Mouse (Mus musculus): ENCODE data around the gene Slc45a3. TPM values are rescaled to one million over a fixed set of nuclear protein-coding genes. Genes with fewer than 3 reads are reported as not detected.

Slc45a3 gene
- polyA plus RNA-seq (2015; fragmentation: Nextera tagmentation; extraction: Ambion mirVana) = 3.0 and 3.2 TPM in 2 replicates

- Histone ChIP-seq H3K9me3 (replicated peaks; ENCODE audit: control insufficient read depth, low read length) (no peaks in the 10 kb centered on the region), H3K4me2 (ENCODE audit: low read depth, low read length) (peak within 1 kb of the TSS; percentile 70), H3K36me3 (ENCODE audit: control insufficient read depth, insufficient read depth) (no peaks in the 10 kb centered on the region), H3K27ac (ENCODE audit: low read length) (no peak within 1 kb of the TSS), H3K9ac (ENCODE audit: low read depth, low read length) (peak within 1 kb of the TSS; percentile 55), H3K4me3 (ENCODE audit: low read depth, low read length) (peak within 1 kb of the TSS; percentile 64), H3K4me1 (ENCODE audit: control insufficient read depth, low read depth, low read length) (peaks cover 3% of the 10 kb centered on the region; the same call in 1 of the 2 replicates), H3K27me3 (ENCODE audit: control insufficient read depth, insufficient read depth, low read depth, low read length) (peaks cover 32% of the 10 kb centered on the region)
- 1% methylated on average over 29 of the region's 35 CpGs for WGBS (ENCODE audit: insufficient replicate concordance)
- ATAC-seq (ENCODE audit: low read depth) = peak; percentile 62
Measured at GRCm38 (mm10) chr1:131962606-131963084, at the start of gene Slc45a3. Slc45a3 (plus strand) TSS chr1:131962967.

DNA sequence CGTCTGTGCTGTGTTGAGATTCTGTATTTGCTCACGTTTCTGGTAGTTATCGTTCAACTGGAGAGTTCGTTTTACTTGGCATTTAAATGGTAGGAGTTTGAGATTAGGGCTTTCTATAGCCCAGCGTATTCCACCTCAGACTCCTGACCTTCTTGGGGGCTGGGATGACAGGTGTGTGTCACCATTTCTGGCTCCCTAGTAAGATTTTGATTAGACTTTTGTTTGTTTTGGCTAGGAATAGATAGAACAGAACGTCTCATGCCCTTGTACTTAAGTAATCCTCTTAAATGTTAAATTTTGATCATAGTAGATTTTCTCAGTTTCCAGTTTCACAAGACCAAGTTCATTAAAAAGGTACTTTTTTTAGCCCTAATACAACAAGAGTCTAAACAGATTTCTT is 45.1 kb upstream of the Slc45a3 start:
- 64% methylated on average over 6 of the region's 6 CpGs for WGBS (ENCODE audit: insufficient replicate concordance)
- Histone ChIP-seq H3K9me3 (replicated peaks; ENCODE audit: control insufficient read depth, low read length) (no peaks in the 10 kb centered on the region), H3K4me1 (ENCODE audit: control insufficient read depth, low read depth, low read length) (peaks cover 7% of the 10 kb centered on the region), H3K9ac (ENCODE audit: low read depth, low read length) (no peak overlapping the region), H3K27ac (ENCODE audit: low read length) (no peak overlapping the region), H3K4me3 (ENCODE audit: low read depth, low read length) (no peak overlapping the region), H3K27me3 (ENCODE audit: control insufficient read depth, insufficient read depth, low read depth, low read length) (no peaks in the 10 kb centered on the region), H3K4me2 (ENCODE audit: low read depth, low read length) (no peak overlapping the region), H3K36me3 (ENCODE audit: control insufficient read depth, insufficient read depth) (peaks cover 36% of the 10 kb centered on the region)
- ATAC-seq (ENCODE audit: low read depth) = no peak

- Histone ChIP-seq H3K27ac (ENCODE audit: low read length) (no peak overlapping the region), H3K4me3 (ENCODE audit: low read depth, low read length) (no peak overlapping the region), H3K27me3 (ENCODE audit: control insufficient read depth, insufficient read depth, low read depth, low read length) (no peaks in the 10 kb centered on the region), H3K9me3 (replicated peaks; ENCODE audit: control insufficient read depth, low read length) (no peaks in the 10 kb centered on the region), H3K4me2 (ENCODE audit: low read depth, low read length) (no peak overlapping the region), H3K9ac (ENCODE audit: low read depth, low read length) (no peak overlapping the region), H3K4me1 (ENCODE audit: control insufficient read depth, low read depth, low read length) (peaks cover 4% of the 10 kb centered on the region), H3K36me3 (ENCODE audit: control insufficient read depth, insufficient read depth) (peaks cover 48% of the 10 kb centered on the region)
- no peak for ATAC-seq (ENCODE audit: low read depth)
- 91% methylated on average over 2 of the region's 2 CpGs for WGBS (ENCODE audit: insufficient replicate concordance)
Measured at GRCm38 (mm10) chr1:131919052-131919451, 43.7 kb upstream of the Slc45a3 start.

DNA sequence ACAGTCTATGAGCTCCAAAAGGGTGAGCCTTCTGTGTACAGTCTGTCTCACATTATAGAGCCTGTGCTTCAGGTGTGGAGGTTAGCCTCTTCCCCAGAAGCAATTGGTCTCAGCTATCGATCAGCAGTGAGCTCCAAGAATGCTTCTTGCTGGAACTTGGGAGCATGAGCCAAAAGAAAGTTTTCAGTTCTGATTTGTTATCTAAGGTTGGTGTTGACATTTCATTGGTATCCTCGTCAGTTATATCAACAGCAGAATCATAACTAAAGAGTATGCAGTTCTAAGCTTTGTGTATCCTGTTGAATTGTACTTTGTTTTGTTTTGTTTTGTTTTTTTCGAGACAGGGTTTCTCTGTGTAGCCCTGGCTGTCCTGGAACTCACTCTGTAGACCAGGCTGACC is 40.7 kb upstream of the Slc45a3 start:
- H3K9me3 ChIP-seq (replicated peaks; ENCODE audit: control insufficient read depth, low read length) = no peaks in the 10 kb centered on the region
- no peaks in the 10 kb centered on the region for H3K27me3 ChIP-seq (ENCODE audit: control insufficient read depth, insufficient read depth, low read depth, low read length)
- no peak overlapping the region for H3K4me2 ChIP-seq (ENCODE audit: low read depth, low read length)
- WGBS (ENCODE audit: insufficient replicate concordance) = 86% methylated on average over 3 of the region's 3 CpGs
- peaks cover 70% of the 10 kb centered on the region for H3K36me3 ChIP-seq (ENCODE audit: control insufficient read depth, insufficient read depth)
- H3K27ac ChIP-seq (ENCODE audit: low read length) = no peak overlapping the region
- no peak overlapping the region for H3K4me3 ChIP-seq (ENCODE audit: low read depth, low read length)
- no peak for ATAC-seq (ENCODE audit: low read depth)
- H3K9ac ChIP-seq (ENCODE audit: low read depth, low read length) = no peak overlapping the region
- peaks cover 2% of the 10 kb centered on the region; the same call in 1 of the 2 replicates for H3K4me1 ChIP-seq (ENCODE audit: control insufficient read depth, low read depth, low read length)

- Histone ChIP-seq H3K4me3 (ENCODE audit: low read depth, low read length) (no peak overlapping the region), H3K27ac (ENCODE audit: low read length) (no peak overlapping the region), H3K9ac (ENCODE audit: low read depth, low read length) (no peak overlapping the region), H3K27me3 (ENCODE audit: control insufficient read depth, insufficient read depth, low read depth, low read length) (no peaks in the 10 kb centered on the region), H3K36me3 (ENCODE audit: control insufficient read depth, insufficient read depth) (peaks cover 48% of the 10 kb centered on the region), H3K9me3 (replicated peaks; ENCODE audit: control insufficient read depth, low read length) (no peaks in the 10 kb centered on the region), H3K4me2 (ENCODE audit: low read depth, low read length) (no peak overlapping the region), H3K4me1 (ENCODE audit: control insufficient read depth, low read depth, low read length) (no peaks in the 10 kb centered on the region; the same call in 1 of the 2 replicates)
- 80% methylated on average over 2 of the region's 2 CpGs for WGBS (ENCODE audit: insufficient replicate concordance)
- no peak for ATAC-seq (ENCODE audit: low read depth)
Measured at GRCm38 (mm10) chr1:131933471-131933870, 29.3 kb upstream of the Slc45a3 start.

DNA sequence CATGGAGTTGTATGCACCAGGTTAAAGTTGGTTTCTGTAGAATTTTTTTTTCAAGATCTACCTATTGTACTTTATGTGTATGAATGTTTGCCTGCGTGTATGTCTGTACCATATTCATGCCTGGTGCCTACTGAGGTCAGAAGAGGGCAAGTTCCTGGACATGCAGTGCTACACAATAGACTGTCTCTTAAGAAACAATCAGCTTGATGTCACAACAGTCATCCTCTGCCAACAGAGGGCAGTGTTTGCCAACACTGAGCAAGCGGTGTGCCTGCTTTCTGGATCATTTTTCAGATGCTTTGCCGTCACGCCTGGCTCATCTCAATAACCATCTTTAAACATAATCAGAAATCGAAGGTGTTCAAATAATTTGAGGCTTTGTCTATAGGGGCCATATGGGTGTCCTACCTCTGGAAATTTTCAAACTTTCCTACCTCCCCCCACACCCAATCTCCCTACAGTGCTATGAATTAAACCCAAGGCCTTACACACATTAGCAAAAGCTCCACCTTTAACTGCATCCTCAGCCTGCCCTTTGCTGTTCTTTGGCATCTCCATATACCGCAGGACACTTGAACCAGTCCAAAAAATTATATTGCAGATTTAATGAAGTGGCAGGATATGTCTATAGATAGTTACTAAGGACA is 25.0 kb upstream of the Slc45a3 start:
- H3K4me3 ChIP-seq (ENCODE audit: low read depth, low read length) = no peak overlapping the region
- H3K9me3 ChIP-seq (replicated peaks; ENCODE audit: control insufficient read depth, low read length) = no peaks in the 10 kb centered on the region
- H3K9ac ChIP-seq (ENCODE audit: low read depth, low read length) = no peak overlapping the region
- 44% methylated on average over 6 of the region's 6 CpGs for WGBS (ENCODE audit: insufficient replicate concordance)
- no peak overlapping the region for H3K27ac ChIP-seq (ENCODE audit: low read length)
- peaks cover 3% of the 10 kb centered on the region for H3K4me1 ChIP-seq (ENCODE audit: control insufficient read depth, low read depth, low read length)
- no peaks in the 10 kb centered on the region for H3K27me3 ChIP-seq (ENCODE audit: control insufficient read depth, insufficient read depth, low read depth, low read length)
- peak; percentile 36; the same call in 1 of the 2 replicates for ATAC-seq (ENCODE audit: low read depth)
- peaks cover 17% of the 10 kb centered on the region for H3K36me3 ChIP-seq (ENCODE audit: control insufficient read depth, insufficient read depth)
- H3K4me2 ChIP-seq (ENCODE audit: low read depth, low read length) = no peak overlapping the region

- no peak overlapping the region for H3K9ac ChIP-seq (ENCODE audit: low read depth, low read length)
- peaks cover 3% of the 10 kb centered on the region for H3K4me1 ChIP-seq (ENCODE audit: control insufficient read depth, low read depth, low read length)
- 75% methylated on average over 1 of the region's 1 CpGs for WGBS (ENCODE audit: insufficient replicate concordance)
- H3K27ac ChIP-seq (ENCODE audit: low read length) = no peak overlapping the region
- H3K36me3 ChIP-seq (ENCODE audit: control insufficient read depth, insufficient read depth) = peaks cover 12% of the 10 kb centered on the region
- no peaks in the 10 kb centered on the region for H3K9me3 ChIP-seq (replicated peaks; ENCODE audit: control insufficient read depth, low read length)
- H3K4me2 ChIP-seq (ENCODE audit: low read depth, low read length) = no peak overlapping the region
- no peaks in the 10 kb centered on the region for H3K27me3 ChIP-seq (ENCODE audit: control insufficient read depth, insufficient read depth, low read depth, low read length)
- no peak overlapping the region for H3K4me3 ChIP-seq (ENCODE audit: low read depth, low read length)
- peak; percentile 72; the same call in 1 of the 2 replicates for ATAC-seq (ENCODE audit: low read depth)
Measured at GRCm38 (mm10) chr1:131938811-131939210, 24.0 kb upstream of the Slc45a3 start.

DNA sequence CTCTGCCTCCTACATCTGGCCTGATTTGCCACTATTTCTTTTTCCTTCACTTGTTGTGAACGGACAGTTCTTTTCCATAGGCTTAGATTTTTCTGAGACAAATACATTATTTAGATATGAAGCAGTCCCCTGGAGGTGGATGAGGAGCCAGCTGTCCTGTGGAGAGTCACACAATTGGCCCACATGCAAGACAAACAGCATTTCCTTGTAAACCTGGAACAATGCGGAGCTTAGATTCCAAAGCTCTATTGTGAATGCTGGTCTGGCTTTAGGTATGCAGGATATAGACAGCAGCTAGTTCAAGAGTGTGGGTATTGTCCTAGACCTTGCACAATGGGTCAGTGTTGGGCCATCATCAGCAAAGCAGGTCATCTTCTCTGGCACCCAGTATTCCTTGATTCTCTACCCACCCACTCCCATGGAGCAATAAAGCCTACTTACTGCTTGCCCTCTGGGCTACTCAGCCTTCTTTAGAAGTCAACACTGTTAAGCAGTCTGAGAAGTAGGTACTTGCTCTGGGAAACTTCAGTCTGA is 22.0 kb upstream of the Slc45a3 start:
- H3K9me3 ChIP-seq (replicated peaks; ENCODE audit: control insufficient read depth, low read length) = no peaks in the 10 kb centered on the region
- no peak overlapping the region for H3K4me2 ChIP-seq (ENCODE audit: low read depth, low read length)
- H3K4me3 ChIP-seq (ENCODE audit: low read depth, low read length) = no peak overlapping the region
- WGBS (ENCODE audit: insufficient replicate concordance) = 61% methylated on average over 2 of the region's 2 CpGs
- peaks cover 4% of the 10 kb centered on the region for H3K4me1 ChIP-seq (ENCODE audit: control insufficient read depth, low read depth, low read length)
- H3K36me3 ChIP-seq (ENCODE audit: control insufficient read depth, insufficient read depth) = peaks cover 7% of the 10 kb centered on the region
- no peak for ATAC-seq (ENCODE audit: low read depth)
- H3K9ac ChIP-seq (ENCODE audit: low read depth, low read length) = no peak overlapping the region
- H3K27me3 ChIP-seq (ENCODE audit: control insufficient read depth, insufficient read depth, low read depth, low read length) = no peaks in the 10 kb centered on the region
- H3K27ac ChIP-seq (ENCODE audit: low read length) = no peak overlapping the region

DNA sequence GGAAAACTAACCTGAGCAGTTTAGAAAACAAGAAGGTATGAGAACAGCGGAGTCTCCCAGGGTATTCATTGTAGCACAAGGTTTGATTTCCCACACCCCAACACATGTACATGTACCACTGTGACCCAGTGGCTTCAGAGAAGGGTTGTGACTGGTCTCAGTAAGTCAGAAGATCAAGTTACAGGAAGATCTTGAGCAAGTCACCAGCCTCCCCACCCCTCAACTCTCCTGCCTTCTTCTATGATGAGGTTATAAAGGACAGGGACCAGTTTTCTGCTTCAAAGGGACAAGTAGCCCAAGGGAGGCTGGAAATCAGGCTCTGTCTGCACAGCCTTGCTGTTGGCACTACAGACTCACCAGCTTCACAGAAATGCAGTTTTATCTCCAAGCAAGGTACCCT is 21.3 kb upstream of the Slc45a3 start:
- no peaks in the 10 kb centered on the region for H3K27me3 ChIP-seq (ENCODE audit: control insufficient read depth, insufficient read depth, low read depth, low read length)
- peaks cover 7% of the 10 kb centered on the region for H3K4me1 ChIP-seq (ENCODE audit: control insufficient read depth, low read depth, low read length)
- no peak overlapping the region for H3K4me3 ChIP-seq (ENCODE audit: low read depth, low read length)
- no peak overlapping the region for H3K9ac ChIP-seq (ENCODE audit: low read depth, low read length)
- H3K9me3 ChIP-seq (replicated peaks; ENCODE audit: control insufficient read depth, low read length) = no peaks in the 10 kb centered on the region
- H3K27ac ChIP-seq (ENCODE audit: low read length) = no peak overlapping the region
- H3K36me3 ChIP-seq (ENCODE audit: control insufficient read depth, insufficient read depth) = peaks cover 7% of the 10 kb centered on the region
- no peak overlapping the region for H3K4me2 ChIP-seq (ENCODE audit: low read depth, low read length)
- no peak for ATAC-seq (ENCODE audit: low read depth)
- 88% methylated on average over 1 of the region's 1 CpGs for WGBS (ENCODE audit: insufficient replicate concordance)
